Mouse (Mus musculus): Measurements from ENCODE around the gene 2810459M11Rik. TPM values are rescaled to one million over a fixed set of nuclear protein-coding genes. Genes with fewer than 3 reads are reported as not detected.
"Not testable (repeated sequence)": the region's sequence is repeated elsewhere in the genome, so short reads cannot be mapped to it uniquely, and the experiment has no call there.

The 2810459M11Rik gene
- 0.19 and 0.25 TPM in 2 replicates for polyA plus RNA-seq (2016; fragmentation: Nextera tagmentation; extraction: Ambion mirVana)

DNA sequence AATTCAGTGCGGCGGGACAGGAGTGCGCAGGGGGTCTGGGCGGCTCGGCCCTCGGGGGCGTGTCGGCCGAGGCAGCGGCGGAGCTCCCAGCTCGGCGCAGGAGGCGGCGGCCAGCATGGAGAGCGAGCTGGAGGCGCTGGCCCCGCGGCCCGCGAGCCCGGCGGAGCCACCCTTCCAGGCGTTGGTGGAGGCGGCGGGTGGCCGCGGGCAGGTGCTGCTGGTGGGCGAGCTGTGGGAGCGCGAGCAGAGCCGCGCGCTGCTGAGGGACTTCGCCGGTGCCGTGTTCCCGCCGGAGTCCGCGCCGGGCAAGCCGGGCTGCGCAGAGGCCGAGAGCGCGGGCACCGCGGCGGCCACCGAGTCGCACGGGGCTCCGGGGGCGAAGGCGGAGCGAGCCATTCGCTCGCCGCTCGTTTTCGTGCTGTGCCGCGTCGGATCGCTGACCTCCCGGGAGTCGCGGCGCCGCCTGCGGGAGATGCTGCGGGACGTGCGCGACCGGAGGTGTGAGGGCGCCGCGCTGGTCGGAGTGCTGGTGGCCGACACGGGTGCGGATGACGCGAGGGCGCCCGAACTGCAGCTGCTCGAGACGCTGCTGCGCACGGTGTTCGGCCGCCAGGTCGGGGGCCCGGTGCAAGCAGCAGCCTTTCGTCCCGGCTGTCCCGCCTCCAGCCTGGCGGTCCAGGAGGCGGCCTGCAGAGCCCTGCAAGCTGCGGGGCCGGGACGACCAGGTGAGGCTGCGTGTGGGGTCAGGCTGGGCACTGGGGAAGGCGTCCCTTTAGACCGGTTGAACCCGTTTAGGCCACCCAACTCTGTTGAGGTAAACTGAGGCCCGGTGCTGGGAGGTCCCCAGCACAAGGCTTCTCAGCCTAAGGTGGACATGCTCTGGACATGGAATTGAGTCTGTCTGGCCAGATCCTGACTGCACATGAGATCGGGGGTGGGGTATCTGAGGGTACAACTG is at the start of gene 2810459M11Rik:
Gene 2810459M11Rik (plus strand): TSS at position 16 of the 958 bp plus-strand sequence.
- peak within 1 kb of the TSS; percentile 79 for H3K27ac ChIP-seq

DNA sequence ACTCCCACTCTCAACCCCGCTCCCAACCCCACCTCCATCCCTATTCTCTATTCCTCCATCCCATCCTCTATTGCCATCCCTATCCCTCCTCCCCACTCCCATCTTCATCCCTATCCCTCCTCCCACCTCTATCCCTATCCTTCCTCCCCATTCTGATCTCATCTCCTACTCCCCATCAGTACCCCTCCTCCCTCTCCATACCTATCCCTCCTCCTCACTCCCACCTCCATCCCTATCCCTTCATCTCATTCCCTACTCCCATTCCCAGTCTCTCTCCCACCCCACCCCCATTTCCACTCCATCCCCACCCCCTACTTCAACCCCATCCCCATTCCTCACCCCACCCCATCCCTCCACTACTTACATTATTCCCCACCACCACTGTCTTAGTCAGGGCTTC is 48.4 kb upstream of the 2810459M11Rik start:
- Histone ChIP-seq H3K27me3 (ENCODE audit: insufficient read depth, poor library complexity, severe bottlenecking) (no peaks in the 10 kb centered on the region), H3K36me3 (no peaks in the 10 kb centered on the region)
- 88% methylated on average over 1 of the region's 1 CpGs for WGBS

More for the DNA sequence above, at the start of gene 2810459M11Rik:
- Histone ChIP-seq H3K4me1 (replicated peaks) (peaks cover 20% of the 10 kb centered on the region), H3K4me3 (peak within 1 kb of the TSS; percentile 71), H3K27me3 (ENCODE audit: insufficient read depth, poor library complexity, severe bottlenecking) (peaks cover 64% of the 10 kb centered on the region), H3K9me3 (peaks cover 6% of the 10 kb centered on the region), H3K36me3 (no peaks in the 10 kb centered on the region)
- DNase-seq (ENCODE audit: low spot score), result peak; percentile 67
- under 1% methylated on average over 110 of the region's 110 CpGs for WGBS

GRCm38 (mm10) chr1:85998012-85998411 is 47.7 kb upstream of the 2810459M11Rik start:
- 90% methylated on average over 4 of the region's 4 CpGs for WGBS
- Histone ChIP-seq H3K27me3 (ENCODE audit: insufficient read depth, poor library complexity, severe bottlenecking) (no peaks in the 10 kb centered on the region), H3K9me3 (0 out of 2 replicates have a peak, but pooled peaks cover 3% of the 10 kb centered on the region), H3K4me1 (replicated peaks) (no peaks in the 10 kb centered on the region), H3K4me3 (no peak overlapping the region), H3K27ac (no peak overlapping the region), H3K36me3 (no peaks in the 10 kb centered on the region)
- DNase-seq (ENCODE audit: low spot score), result no peak

More for the DNA sequence above, 48.4 kb upstream of the 2810459M11Rik start:
- Histone ChIP-seq H3K9me3 (0 out of 2 replicates have a peak, but pooled peaks cover 3% of the 10 kb centered on the region), H3K27ac (no peak overlapping the region), H3K4me1 (replicated peaks) (no peaks in the 10 kb centered on the region), H3K4me3 (no peak overlapping the region)
- no peak for DNase-seq (ENCODE audit: low spot score)

DNA sequence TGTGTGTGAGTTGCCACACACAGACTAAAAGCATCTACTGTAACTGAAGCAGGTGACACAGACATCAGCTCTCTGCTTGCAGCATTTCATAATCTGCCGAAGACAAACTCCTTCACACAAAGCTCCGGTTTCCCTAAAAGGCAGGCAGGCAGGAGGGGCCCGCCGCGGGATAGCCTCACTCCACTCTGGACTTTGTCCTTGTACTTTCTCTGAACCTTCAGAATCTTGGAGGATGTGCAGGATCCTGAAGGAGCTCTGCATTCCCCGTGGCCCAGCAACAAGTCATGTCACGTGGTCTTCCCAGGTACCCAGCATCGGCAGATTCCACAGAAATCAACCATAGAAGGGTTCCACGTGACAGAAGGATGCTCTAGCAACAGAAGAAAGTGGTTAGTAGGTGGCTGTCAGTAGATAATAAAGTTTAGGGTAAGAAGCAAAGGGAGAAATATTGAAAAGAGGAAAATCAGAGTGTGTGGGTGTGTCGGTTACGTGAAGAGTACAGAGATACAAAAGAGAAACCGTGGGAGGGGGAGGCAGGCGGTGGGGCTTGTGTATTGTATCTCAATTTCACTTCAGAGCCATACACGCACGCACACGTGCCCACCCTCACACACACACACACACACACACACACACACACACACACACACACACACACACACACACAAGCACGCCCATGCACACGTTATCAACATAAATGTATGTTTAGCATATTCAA is 45.7 kb upstream of the 2810459M11Rik start:
- H3K27ac ChIP-seq, result no peak overlapping the region
- H3K4me3 ChIP-seq, result no peak overlapping the region
- 86% methylated on average over 18 of the region's 18 CpGs for WGBS
- 0 out of 2 replicates have a peak, but pooled peaks cover 3% of the 10 kb centered on the region for H3K9me3 ChIP-seq
- DNase-seq (ENCODE audit: low spot score), result no peak
- H3K36me3 ChIP-seq, result no peaks in the 10 kb centered on the region
- H3K27me3 ChIP-seq (ENCODE audit: insufficient read depth, poor library complexity, severe bottlenecking), result no peaks in the 10 kb centered on the region
- H3K4me1 ChIP-seq (replicated peaks), result no peaks in the 10 kb centered on the region

GRCm38 (mm10) chr1:86005540-86005939 is 40.1 kb upstream of the 2810459M11Rik start:
- Histone ChIP-seq H3K4me1 (replicated peaks) (0 out of 2 replicates have a peak, but pooled peaks cover 2% of the 10 kb centered on the region), H3K9me3 (no peaks in the 10 kb centered on the region), H3K4me3 (no peak overlapping the region), H3K36me3 (no peaks in the 10 kb centered on the region), H3K27ac (no peak overlapping the region), H3K27me3 (ENCODE audit: insufficient read depth, poor library complexity, severe bottlenecking) (no peaks in the 10 kb centered on the region)
- DNase-seq (ENCODE audit: low spot score), result no peak
- WGBS, result 95% methylated on average over 10 of the region's 10 CpGs

DNA sequence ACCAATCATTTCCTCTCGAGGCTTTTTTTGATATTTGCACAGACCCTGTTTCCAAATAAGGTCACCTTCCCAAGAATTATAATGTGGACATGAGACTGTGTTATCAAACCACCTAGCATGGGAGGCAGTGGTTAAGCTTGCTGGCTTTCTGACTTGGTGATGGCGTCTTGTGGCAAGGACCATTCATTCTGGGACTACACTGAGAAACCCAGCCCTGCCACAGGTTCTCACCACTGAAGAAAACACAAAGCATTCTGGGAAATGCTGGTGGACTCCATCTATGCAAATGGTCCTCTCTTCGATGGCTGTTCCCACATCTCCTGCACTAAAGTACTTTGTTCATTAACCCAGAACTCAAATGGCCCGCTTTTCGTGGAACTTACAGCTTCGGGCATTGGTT is 39.6 kb upstream of the 2810459M11Rik start:
- Histone ChIP-seq H3K4me3 (no peak overlapping the region), H3K27me3 (ENCODE audit: insufficient read depth, poor library complexity, severe bottlenecking) (no peaks in the 10 kb centered on the region), H3K9me3 (no peaks in the 10 kb centered on the region), H3K36me3 (no peaks in the 10 kb centered on the region), H3K27ac (no peak overlapping the region), H3K4me1 (replicated peaks) (0 out of 2 replicates have a peak, but pooled peaks cover 2% of the 10 kb centered on the region)
- DNase-seq (ENCODE audit: low spot score), result no peak
- WGBS, result 91% methylated on average over 6 of the region's 6 CpGs

DNA sequence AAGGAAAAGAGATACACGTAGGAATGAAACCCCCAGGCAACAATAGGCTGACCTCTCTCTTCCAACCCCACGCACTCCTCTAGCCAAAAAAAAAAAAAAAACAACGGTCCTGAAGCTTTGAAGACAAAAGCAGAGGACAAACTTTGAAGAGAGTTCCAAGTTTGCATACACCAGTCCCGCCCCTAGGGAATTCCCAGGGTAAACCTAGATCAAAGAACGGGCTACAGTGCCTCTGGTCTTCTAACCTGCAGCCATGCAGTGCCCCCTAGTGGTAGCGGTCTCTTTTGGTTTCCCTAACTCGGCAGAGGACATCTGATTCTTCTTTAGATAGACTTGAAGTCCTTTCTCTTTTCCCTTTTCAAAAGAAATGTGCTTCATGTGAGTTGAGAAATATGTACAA is 37.9 kb upstream of the 2810459M11Rik start:
- 2% methylated on average over 7 of the region's 7 CpGs for WGBS
- Histone ChIP-seq H3K4me1 (replicated peaks) (0 out of 2 replicates have a peak, but pooled peaks cover 2% of the 10 kb centered on the region), H3K36me3 (no peaks in the 10 kb centered on the region)

GRCm38 (mm10) chr1:86015758-86016157 is 29.9 kb upstream of the 2810459M11Rik start:
- not testable (repeated sequence) for H3K36me3 ChIP-seq; DNase-seq (ENCODE audit: low spot score); H3K4me3 ChIP-seq; H3K27ac ChIP-seq; H3K9me3 ChIP-seq
- H3K4me1 ChIP-seq (replicated peaks), result peaks cover 13% of the 10 kb centered on the region
- WGBS, result 93% methylated on average over 9 of the region's 9 CpGs
- peaks cover 46% of the 10 kb centered on the region for H3K27me3 ChIP-seq (ENCODE audit: insufficient read depth, poor library complexity, severe bottlenecking)

More for the DNA sequence above, 37.9 kb upstream of the 2810459M11Rik start:
- H3K4me3 ChIP-seq, result no peak overlapping the region
- peaks cover 4% of the 10 kb centered on the region; the same call in 1 of the 2 replicates for H3K9me3 ChIP-seq
- no peaks in the 10 kb centered on the region for H3K27me3 ChIP-seq (ENCODE audit: insufficient read depth, poor library complexity, severe bottlenecking)
- H3K27ac ChIP-seq, result no peak overlapping the region
- DNase-seq (ENCODE audit: low spot score), result peak; percentile 83

DNA sequence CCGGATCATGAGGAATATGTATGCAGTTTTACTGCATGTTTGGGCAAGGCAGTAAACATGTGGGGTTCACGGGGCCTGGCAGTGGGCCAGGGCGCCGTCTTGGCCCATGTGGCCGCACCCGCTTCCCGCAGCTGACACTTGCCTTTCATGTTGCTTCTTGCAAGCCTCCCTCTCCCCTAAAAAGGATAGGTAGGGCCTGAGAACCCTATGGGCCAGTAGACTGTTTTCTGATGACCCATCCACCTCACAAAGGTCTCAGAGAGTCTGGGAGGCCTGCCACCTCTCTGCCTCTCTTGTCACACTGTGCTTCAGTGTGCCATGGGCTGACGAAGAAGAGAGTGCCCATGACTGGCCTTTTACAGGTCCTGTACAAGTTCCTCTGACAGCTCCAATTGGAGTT is 29.1 kb upstream of the 2810459M11Rik start, which contains the start of gene Spata3:
Gene Spata3 (plus strand): TSS at position 301 of the 400 bp plus-strand sequence.
- peaks cover 13% of the 10 kb centered on the region for H3K4me1 ChIP-seq (replicated peaks)
- no peak within 1 kb of the TSS for H3K4me3 ChIP-seq
- H3K9me3 ChIP-seq, result peaks cover 4% of the 10 kb centered on the region; the same call in 1 of the 2 replicates
- H3K27ac ChIP-seq, result no peak within 1 kb of the TSS
- peaks cover 48% of the 10 kb centered on the region for H3K27me3 ChIP-seq (ENCODE audit: insufficient read depth, poor library complexity, severe bottlenecking)
- DNase-seq (ENCODE audit: low spot score), result no peak
- H3K36me3 ChIP-seq, result no peaks in the 10 kb centered on the region
- 91% methylated on average over 8 of the region's 8 CpGs for WGBS

- Histone ChIP-seq H3K9me3 (no peaks in the 10 kb centered on the region), H3K27ac (peak overlapping the region; percentile 66), H3K27me3 (ENCODE audit: insufficient read depth, poor library complexity, severe bottlenecking) (peaks cover 56% of the 10 kb centered on the region), H3K36me3 (no peaks in the 10 kb centered on the region), H3K4me3 (peak overlapping the region; percentile 62), H3K4me1 (replicated peaks) (peaks cover 13% of the 10 kb centered on the region)
- 3% methylated on average over 60 of the region's 60 CpGs for WGBS
- DNase-seq (ENCODE audit: low spot score), result peak; percentile 81
Observed at GRCm38 (mm10) chr1:86018235-86019055, 27.2 kb upstream of the 2810459M11Rik start.

DNA sequence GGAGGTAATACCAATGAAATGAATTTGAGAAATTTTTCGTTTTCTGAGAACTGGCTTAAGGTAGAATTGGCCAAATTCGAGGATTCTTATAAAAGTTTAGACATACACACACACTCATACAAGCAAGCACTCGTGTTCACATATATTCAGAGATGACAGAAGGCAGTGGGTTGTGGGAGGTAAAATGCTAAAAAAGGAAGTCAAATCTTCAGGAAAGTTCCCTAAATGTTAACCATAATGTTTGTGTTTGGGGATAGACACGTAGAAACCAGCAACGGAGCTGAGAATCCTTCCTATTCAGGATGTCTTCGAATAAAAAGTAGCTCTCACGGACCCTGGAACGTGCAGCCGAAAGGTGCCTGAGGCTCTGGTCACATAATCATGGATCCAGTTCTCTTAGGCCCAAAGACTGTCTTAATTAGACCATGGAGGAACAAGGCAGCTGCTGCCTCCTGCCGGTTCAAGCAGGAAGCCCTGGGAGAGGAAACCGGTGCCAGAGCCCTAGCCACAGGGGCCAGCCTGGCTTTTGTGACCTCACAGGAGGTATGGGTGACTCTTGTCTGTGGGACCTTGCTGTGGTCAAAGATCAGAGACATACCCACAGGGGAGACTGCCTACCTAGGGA is 24.2 kb upstream of the 2810459M11Rik start:
- no peak overlapping the region for H3K27ac ChIP-seq
- no peaks in the 10 kb centered on the region for H3K36me3 ChIP-seq
- H3K4me1 ChIP-seq (replicated peaks), result peaks cover 13% of the 10 kb centered on the region
- peaks cover 52% of the 10 kb centered on the region for H3K27me3 ChIP-seq (ENCODE audit: insufficient read depth, poor library complexity, severe bottlenecking)
- no peaks in the 10 kb centered on the region for H3K9me3 ChIP-seq
- 67% methylated on average over 11 of the region's 11 CpGs for WGBS
- no peak overlapping the region for H3K4me3 ChIP-seq
- no peak for DNase-seq (ENCODE audit: low spot score)

Data from hindbrain, embryonic 10.5 days (tissue).